Mouse (Mus musculus) ZHBTc4 (cell line): ENCODE measurements around the gene Lnx1.

ENCODE experiments used
- DNase-seq: peaks from one replicate; pipeline ENCODE4 v3.0.0-alpha.2; 2011; ENCODE audit warnings: low read depth, low spot score

The Lnx1 gene

GRCm38 (mm10) chr5:74697534-74697933, 5.2 kb downstream of the Lnx1 start:
- no peak for DNase-seq

DNA sequence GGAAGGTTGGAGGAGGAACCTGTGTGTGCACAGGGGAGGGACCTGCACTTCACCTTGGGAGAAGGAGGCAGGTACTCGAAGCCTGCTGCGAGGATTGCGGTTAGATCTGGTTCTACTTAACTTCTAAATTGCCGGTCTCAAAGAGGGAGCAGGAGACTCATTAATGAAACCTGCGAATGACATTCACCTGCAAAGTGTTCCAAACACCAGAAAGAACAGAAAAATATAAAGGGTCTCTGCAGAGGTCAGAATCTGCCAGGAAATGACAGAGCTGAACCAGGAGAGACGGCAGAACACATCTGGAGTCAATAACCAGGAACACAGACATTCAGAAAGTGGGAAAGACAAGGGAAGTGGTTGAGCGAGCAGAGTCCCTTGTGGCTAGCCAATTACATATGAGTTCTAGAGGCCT, 8.3 kb downstream of the Lnx1 start:
- DNase-seq = no peak

DNA sequence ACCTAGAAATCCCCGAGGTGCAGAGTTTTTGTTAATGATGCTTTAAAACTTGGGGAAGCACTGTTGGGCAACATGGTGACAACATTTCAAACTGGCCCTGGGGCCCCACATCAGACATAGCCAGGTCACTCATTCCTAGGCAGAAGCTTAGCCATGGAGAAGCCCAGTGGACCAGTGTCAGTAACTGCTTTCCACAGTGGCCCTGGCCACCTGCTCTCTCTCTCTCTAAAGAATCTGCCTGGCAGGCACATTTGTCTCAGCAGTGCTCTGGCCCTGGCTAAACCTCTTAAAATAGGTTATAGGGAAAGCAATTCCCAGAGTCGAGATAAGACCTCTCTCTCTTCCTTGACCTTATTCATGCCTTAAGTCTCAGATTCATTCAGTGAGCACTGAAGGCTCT, 8.9 kb downstream of the Lnx1 start:
- DNase-seq = no peak

- DNase-seq = no peak
Measured at GRCm38 (mm10) chr5:74692411-74693090, 10.2 kb downstream of the Lnx1 start.

- no peak for DNase-seq
Measured at GRCm38 (mm10) chr5:74688822-74689221, 13.9 kb downstream of the Lnx1 start.

- no peak for DNase-seq
Measured at GRCm38 (mm10) chr5:74684944-74685343, 17.8 kb downstream of the Lnx1 start.

DNA sequence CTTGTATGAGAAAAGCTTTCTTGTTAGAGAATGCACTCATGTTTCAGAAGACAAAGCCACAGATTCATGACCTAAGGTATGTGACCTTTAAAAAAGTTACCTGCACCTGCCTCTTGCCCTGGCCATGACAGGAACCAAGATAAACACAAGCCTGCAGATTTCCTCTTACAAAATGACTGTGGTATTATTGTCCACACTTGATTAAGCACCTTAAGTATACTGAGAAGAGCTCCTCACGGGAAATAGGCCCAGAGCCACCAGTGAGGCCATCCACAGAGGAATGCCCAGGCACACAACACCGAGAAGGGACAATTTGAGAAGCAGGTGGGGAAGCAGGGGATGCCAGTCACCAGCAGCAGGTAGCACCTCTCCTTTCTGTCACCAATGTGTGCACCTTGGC, 18.9 kb downstream of the Lnx1 start:
- DNase-seq = no peak

DNA sequence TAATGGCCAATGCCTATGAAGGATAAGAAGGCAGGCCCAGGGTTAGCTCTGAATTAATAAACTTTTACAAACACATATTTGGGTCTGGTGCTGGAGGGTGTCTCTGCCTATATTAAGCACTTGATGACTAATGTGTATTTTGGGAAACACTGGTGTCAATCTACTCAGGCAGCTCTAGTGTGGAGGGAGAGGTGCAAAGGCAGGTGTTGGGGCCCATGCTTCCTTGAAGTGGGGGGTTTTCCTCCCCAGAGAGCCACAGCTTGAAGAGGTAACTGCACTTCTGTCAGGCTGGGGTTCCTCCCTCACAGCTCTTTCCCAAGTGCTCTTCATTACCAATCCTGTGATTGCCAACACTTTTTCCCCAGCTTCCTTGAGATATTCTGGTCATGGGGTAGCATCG, 20.0 kb downstream of the Lnx1 start:
- no peak for DNase-seq

- no peak for DNase-seq
Measured at GRCm38 (mm10) chr5:74679631-74680030, 23.1 kb downstream of the Lnx1 start.

DNA sequence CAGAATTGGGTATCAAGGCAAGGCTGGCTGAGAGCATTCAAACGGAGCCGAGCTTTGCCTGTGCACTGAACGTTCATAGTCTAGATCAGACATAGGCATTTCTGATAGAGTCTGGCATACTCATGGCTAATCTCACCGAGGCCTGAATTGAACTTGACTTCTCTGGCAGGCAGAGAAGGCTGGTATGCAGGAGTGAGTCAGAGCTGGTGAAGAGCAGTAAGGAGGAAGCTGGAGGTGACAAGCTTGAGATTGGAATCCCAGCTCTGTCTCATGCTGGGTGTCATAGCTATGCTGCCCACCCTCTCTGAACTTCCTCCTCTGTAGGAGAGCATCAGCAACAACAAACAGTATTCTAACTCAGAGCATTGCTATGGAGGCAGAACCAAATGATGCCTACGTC, 24.0 kb downstream of the Lnx1 start:
- DNase-seq = no peak

DNA sequence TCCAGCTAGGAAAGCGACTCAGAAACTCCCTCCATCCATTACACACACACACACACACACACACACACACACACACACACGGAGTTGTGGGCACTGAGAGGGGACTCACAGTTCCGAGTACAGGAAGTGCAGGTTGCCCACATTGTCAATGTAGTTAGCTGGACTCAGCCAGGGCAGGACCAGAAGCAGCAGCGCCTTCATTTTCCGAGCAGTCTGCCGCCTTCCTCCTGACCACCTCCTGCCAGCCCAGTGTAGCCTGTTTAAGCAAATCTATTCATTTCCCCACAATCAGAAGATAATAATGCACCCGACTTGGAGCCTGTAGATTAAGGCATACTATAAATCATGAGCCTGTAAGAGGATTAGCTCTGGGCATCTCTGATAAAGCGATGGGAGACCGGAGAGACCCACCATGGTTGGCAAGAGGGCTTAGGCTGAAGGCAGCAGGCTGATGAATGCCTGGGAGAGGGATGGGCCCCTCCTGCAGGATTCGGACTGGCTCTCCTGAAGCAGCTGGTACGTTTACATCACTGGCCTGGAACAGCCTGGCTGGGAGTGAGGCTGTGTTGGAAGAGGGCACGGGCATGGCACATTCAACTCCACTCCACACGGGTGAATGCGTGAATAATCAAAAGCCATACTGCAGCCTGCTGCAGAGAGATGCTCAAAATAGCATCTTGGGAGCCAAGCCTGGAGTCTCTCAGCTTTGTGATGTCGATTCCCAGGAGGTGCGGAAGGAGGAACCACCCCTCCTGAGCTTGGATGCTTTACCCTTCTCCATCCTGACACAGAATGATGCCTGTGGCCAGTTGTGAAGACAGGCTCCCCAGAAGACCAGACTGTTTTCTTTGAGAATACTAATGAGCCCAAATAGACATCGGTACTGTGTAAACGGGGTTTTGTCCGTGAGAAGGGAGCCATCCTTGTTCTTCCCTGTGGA, 25.0 kb downstream of the Lnx1 start:
- DNase-seq = no peak

DNA sequence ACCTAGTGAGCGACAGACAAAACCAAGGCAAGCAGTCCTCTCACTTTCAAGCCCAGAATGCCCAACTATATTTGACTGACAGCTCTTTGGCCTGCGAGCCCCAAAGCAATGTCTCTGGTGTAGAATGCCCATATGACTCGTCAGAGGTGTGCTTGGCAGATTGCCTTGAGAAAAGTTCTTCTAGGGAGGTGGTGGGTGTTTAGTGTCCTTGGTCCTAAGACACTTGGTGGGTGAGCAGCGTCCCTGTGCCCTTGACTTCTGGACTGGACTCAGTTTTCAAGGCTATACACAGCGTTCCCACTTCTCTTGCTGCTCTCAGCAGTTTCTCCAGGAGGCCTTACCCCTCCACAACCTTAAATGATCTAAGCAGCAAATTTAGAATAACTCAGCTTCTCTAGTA, 30.2 kb downstream of the Lnx1 start:
- no peak for DNase-seq

DNA sequence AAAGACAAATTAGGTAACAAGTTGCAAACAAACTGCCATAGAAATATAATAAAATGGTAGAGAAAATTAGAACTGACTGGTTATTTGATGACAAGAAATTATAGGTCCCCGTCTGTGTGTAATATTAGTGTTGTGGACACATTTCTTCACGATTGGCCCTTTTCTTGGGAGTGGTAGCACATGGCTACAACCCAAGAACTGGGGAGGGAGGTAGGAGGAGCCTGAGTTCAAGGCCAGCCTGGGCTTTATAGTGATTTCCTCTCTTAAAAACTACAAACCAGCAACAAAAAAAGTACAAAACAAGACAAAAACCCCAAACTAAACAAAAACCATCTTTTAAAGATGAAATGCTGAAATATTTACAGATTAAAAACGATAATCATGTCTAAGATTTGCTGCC, 31.8 kb downstream of the Lnx1 start:
- DNase-seq = no peak

DNA sequence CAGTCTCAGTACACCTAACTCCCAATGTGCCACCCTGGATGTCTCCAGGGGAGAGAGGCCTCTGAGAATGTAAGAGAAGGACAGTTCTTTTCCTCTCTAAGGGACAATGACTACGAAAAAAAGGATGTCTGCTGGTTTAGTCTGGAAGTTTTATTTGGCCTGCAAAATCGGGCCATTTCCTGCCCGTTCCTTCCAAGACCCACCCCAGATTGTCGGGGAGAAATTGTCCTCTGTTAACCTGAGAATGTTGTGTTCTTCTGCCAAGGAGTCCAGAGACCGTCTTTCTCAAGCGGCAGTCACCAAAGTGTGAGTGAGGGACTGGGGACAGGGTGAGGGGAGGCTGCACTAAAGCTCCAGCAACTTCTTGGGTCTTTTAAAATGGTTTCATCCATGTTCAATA, 32.8 kb downstream of the Lnx1 start:
- no peak for DNase-seq

DNA sequence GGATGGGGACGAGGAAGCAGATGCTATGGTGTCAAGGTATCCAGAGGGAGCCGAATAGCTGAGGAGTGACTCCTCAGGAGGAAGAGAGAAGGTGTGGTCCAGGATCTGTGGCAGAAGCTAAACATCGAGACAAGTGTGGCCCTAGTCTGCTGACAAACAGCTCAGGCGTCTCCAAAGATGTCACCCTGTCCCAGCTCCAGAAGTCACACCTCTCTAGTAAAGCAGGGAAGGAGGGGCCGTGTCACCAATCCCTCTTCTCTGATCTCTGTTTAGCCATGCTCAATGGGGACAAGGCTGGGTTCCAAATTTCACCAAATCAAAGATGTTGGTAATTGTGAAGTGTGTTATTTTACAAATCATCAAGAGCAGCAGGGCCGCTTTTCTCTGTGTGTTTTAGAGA, 33.8 kb downstream of the Lnx1 start:
- no peak for DNase-seq

GRCm38 (mm10) chr5:74662618-74663017, 40.1 kb downstream of the Lnx1 start:
- no peak for DNase-seq

DNA sequence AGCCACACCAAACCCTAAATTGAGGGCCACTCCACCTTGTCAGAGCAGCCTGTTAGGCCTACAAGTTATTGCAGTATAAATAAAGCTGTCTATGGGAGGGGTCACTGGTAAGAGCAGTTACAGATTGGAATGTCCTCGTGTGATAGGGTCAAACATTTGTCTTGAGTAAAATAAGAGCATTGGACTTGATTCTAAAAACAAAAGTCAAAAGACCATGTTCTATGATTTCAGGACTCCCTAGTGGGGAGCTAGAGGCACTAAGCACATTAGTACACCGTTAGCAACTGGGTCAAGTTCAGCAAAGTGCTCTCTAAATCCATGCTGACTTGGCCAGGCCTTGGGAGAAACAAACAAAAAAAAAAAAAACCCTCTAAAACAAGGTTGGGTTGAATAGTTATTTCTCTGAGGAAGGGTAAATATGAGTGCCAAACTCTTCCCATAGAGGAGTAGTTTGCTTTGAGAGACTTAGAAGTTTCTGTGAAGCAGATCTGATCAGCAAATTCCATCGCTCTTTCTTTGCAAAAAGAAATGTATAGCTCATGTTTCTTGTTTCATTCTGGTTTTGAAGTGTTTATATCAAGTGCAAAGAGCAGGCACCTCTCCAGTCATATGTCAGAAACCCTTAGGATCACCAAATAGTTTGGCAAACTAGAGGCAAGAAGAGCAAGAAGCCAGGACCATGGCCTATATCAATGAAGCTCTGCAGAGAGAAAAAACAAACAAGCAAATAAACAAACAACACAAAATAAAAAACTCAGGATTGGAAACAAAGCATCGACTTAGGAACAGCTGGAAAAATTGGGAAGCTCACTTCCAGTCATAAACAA, 40.8 kb downstream of the Lnx1 start:
- DNase-seq = no peak

DNA sequence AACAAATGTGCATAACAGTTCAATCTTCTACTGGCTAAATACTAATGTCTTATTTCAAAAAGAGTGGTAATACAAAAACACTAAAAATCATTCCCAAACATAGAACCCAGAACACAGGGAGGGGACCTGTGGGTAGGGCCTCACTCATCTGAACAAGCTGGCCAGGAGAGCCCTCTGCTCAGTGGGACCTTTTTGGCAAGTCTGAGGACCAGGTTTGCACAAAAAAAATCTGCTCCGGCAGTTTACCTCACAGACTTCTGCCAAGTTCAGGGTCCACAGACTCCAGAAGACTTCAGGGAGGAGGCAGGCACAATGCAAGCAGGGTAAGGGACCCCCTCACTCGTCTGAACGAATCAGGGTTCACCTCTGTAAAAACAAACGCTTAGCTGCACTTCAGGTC, 42.9 kb downstream of the Lnx1 start:
- no peak for DNase-seq

DNA sequence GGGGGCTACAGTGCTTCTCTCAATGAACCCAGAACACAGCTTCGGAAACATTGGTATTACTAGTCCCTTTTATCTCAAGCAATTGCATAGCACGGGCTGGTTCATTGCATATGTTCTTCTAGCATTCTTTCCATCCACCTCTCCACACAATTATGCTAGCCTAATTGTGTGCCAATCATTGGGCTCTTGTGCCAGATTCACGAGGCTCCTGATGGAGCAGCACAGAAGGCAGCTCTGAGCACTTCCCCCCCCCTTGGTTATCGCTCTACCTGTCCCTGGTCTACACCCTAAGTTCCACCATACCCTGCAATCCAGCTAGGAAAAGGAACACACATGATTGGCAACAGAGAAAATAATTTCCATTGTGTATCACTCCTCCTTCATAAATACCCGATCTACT, 43.4 kb downstream of the Lnx1 start:
- no peak for DNase-seq

- DNase-seq = no peak
Measured at GRCm38 (mm10) chr5:74657930-74658329, 44.8 kb downstream of the Lnx1 start.

DNA sequence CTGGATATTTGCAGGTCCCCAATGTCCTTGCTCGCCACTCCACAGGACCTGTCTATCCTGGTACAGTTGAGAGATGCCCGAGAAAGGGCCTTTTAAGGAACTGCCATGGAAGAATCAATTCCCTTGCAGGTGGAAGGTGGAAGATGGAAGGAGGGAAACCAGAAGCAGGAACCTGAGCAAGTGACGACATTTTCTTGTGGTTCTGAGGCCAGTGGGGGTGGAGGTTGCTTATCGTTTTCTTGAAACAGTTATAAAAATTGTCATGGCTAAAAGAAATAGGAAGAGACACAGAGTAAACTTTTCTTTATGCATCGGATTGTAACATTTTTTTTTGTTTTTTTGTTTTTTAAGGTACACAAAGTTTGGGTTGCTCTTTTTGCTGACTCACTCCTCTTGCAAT, 46.3 kb downstream of the Lnx1 start:
- no peak for DNase-seq

DNA sequence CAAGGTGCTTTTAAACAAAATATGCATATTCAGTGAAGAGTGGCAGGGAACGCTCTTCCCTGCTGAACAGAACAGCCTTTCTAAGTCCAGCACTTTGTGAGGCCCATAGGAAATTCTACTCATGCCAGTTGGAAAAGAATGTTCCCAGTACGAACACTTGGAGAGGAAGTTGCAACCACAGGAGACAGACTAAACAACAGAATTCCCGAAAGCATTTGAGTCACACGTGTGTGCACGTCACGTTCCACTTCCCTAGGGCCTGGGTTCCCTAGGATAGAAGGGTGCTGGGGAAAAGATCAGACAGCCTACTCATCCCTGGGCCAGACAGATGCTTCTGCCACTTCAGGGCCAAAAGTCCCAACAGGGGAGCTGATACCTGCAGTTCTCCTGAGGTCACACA, 48.2 kb downstream of the Lnx1 start:
- no peak for DNase-seq
